Mouse (Mus musculus): ENCODE data around the gene Celf3. TPM values are rescaled to one million over a fixed set of nuclear protein-coding genes. Genes with fewer than 3 reads are reported as not detected.

The Celf3 gene
- polyA plus RNA-seq, 1 experiment: not detected

GRCm38 (mm10) chr3:94506664-94507063 is 28.6 kb downstream of the Celf3 start:
- Histone ChIP-seq H3K36me3 (ENCODE audit: control insufficient read depth, insufficient read depth, low read length, poor library complexity, severe bottlenecking) (peaks cover 14% of the 10 kb centered on the region), H3K27me3 (ENCODE audit: control insufficient read depth, insufficient read depth, low read length, poor library complexity, severe bottlenecking) (no peaks in the 10 kb centered on the region), H3K27ac (ENCODE audit: insufficient read depth, low read length) (no peak overlapping the region), H3K4me3 (ENCODE audit: low read depth, low read length) (no peak overlapping the region), H3K9ac (ENCODE audit: low read depth, poor library complexity, severe bottlenecking) (no peak overlapping the region), H3K9me3 (replicated peaks; ENCODE audit: control insufficient read depth, insufficient read depth, low read length, poor library complexity, severe bottlenecking) (no peaks in the 10 kb centered on the region), H3K4me1 (ENCODE audit: control insufficient read depth, insufficient read depth, low read length) (no peaks in the 10 kb centered on the region)
- TF ChIP-seq CTCF (IDR thresholded peaks at IDR 0.05; ENCODE audit: low read depth, low read length) (peak; percentile 29), POLR2A (IDR thresholded peaks at IDR 0.05; ENCODE audit: insufficient read depth, low read length) (no peak)

- Histone ChIP-seq H3K27ac (ENCODE audit: insufficient read depth, low read length) (no peak overlapping the region), H3K4me1 (ENCODE audit: control insufficient read depth, insufficient read depth, low read length) (no peaks in the 10 kb centered on the region), H3K27me3 (ENCODE audit: control insufficient read depth, insufficient read depth, low read length, poor library complexity, severe bottlenecking) (no peaks in the 10 kb centered on the region), H3K4me3 (ENCODE audit: low read depth, low read length) (no peak overlapping the region), H3K36me3 (ENCODE audit: control insufficient read depth, insufficient read depth, low read length, poor library complexity, severe bottlenecking) (peaks cover 20% of the 10 kb centered on the region), H3K9ac (ENCODE audit: low read depth, poor library complexity, severe bottlenecking) (no peak overlapping the region), H3K9me3 (replicated peaks; ENCODE audit: control insufficient read depth, insufficient read depth, low read length, poor library complexity, severe bottlenecking) (no peaks in the 10 kb centered on the region)
- TF ChIP-seq POLR2A (IDR thresholded peaks at IDR 0.05; ENCODE audit: insufficient read depth, low read length) (no peak), CTCF (IDR thresholded peaks at IDR 0.05; ENCODE audit: low read depth, low read length) (no peak), EP300 (IDR thresholded peaks at IDR 0.05; ENCODE audit: insufficient read depth, low read depth, low read length) (no peak)
Measured at GRCm38 (mm10) chr3:94526731-94527130, 48.6 kb downstream of the Celf3 start.

- Histone ChIP-seq H3K27ac (ENCODE audit: insufficient read depth, low read length) (no peak overlapping the region), H3K9me3 (replicated peaks; ENCODE audit: control insufficient read depth, insufficient read depth, low read length, poor library complexity, severe bottlenecking) (no peaks in the 10 kb centered on the region), H3K9ac (ENCODE audit: low read depth, poor library complexity, severe bottlenecking) (no peak overlapping the region), H3K4me3 (ENCODE audit: low read depth, low read length) (no peak overlapping the region), H3K36me3 (ENCODE audit: control insufficient read depth, insufficient read depth, low read length, poor library complexity, severe bottlenecking) (peaks cover 6% of the 10 kb centered on the region), H3K27me3 (ENCODE audit: control insufficient read depth, insufficient read depth, low read length, poor library complexity, severe bottlenecking) (no peaks in the 10 kb centered on the region), H3K4me1 (ENCODE audit: control insufficient read depth, insufficient read depth, low read length) (no peaks in the 10 kb centered on the region)
- TF ChIP-seq POLR2A (IDR thresholded peaks at IDR 0.05; ENCODE audit: insufficient read depth, low read length): no peak
- peak; percentile 32 for TF ChIP-seq CTCF (IDR thresholded peaks at IDR 0.05; ENCODE audit: low read depth, low read length)
Measured at GRCm38 (mm10) chr3:94533968-94534367, 55.9 kb downstream of the Celf3 start.

- Histone ChIP-seq H3K27me3 (ENCODE audit: control insufficient read depth, insufficient read depth, low read length, poor library complexity, severe bottlenecking) (no peaks in the 10 kb centered on the region), H3K4me3 (ENCODE audit: low read depth, low read length) (no peak overlapping the region), H3K4me1 (ENCODE audit: control insufficient read depth, insufficient read depth, low read length) (no peaks in the 10 kb centered on the region), H3K36me3 (ENCODE audit: control insufficient read depth, insufficient read depth, low read length, poor library complexity, severe bottlenecking) (no peaks in the 10 kb centered on the region; the same call in 1 of the 2 replicates), H3K9ac (ENCODE audit: low read depth, poor library complexity, severe bottlenecking) (no peak overlapping the region), H3K9me3 (replicated peaks; ENCODE audit: control insufficient read depth, insufficient read depth, low read length, poor library complexity, severe bottlenecking) (no peaks in the 10 kb centered on the region), H3K27ac (ENCODE audit: insufficient read depth, low read length) (no peak overlapping the region)
- TF ChIP-seq POLR2A (IDR thresholded peaks at IDR 0.05; ENCODE audit: insufficient read depth, low read length): no peak
- no peak for TF ChIP-seq CTCF (IDR thresholded peaks at IDR 0.05; ENCODE audit: low read depth, low read length)
- no peak for TF ChIP-seq EP300 (IDR thresholded peaks at IDR 0.05; ENCODE audit: insufficient read depth, low read depth, low read length)
Measured at GRCm38 (mm10) chr3:94537187-94537586, 59.1 kb downstream of the Celf3 start.

Other genes with a start within 250 kb of the Celf3 start
- gene Gm4778, start 214.3 kb upstream of the Celf3 start, polyA plus RNA-seq (2011; ENCODE audit: insufficient read depth, insufficient read length, low read depth, missing spikeins): not detected in 2 replicates
- gene Them4, start 168.2 kb upstream of the Celf3 start, polyA plus RNA-seq (2011; ENCODE audit: insufficient read depth, insufficient read length, low read depth, missing spikeins): 5.3 and 5.6 TPM in 2 replicates
- 0.48 and 0.90 TPM in 2 replicates for gene Them5, start 136.2 kb upstream of the Celf3 start, polyA plus RNA-seq (2011; ENCODE audit: insufficient read depth, insufficient read length, low read depth, missing spikeins)
- not detected in 2 replicates for gene C2cd4d, start 115.9 kb upstream of the Celf3 start, polyA plus RNA-seq (2011; ENCODE audit: insufficient read depth, insufficient read length, low read depth, missing spikeins)
- gene Rorc, start 105.5 kb upstream of the Celf3 start, polyA plus RNA-seq (2011; ENCODE audit: insufficient read depth, insufficient read length, low read depth, missing spikeins): 0.59 and 0.66 TPM in 2 replicates
- gene Lingo4, start 79.8 kb upstream of the Celf3 start, polyA plus RNA-seq (2011; ENCODE audit: insufficient read depth, insufficient read length, low read depth, missing spikeins): 0.33 TPM in 1 of 2 replicates, not detected in the other
- gene Tdrkh, start 65.0 kb upstream of the Celf3 start, polyA plus RNA-seq (2011; ENCODE audit: insufficient read depth, insufficient read length, low read depth, missing spikeins): 8.8 and 12.3 TPM in 2 replicates
- gene Mrpl9, start 35.0 kb upstream of the Celf3 start, polyA plus RNA-seq (2011; ENCODE audit: insufficient read depth, insufficient read length, low read depth, missing spikeins): 31.3 and 32.3 TPM in 2 replicates
- 0.56 and 0.91 TPM in 2 replicates for gene Oaz3, start 34.4 kb upstream of the Celf3 start, polyA plus RNA-seq (2011; ENCODE audit: insufficient read depth, insufficient read length, low read depth, missing spikeins)
- 2.5 TPM in 1 of 2 replicates, not detected in the other for gene Riiad1, start 2.0 kb downstream of the Celf3 start, polyA plus RNA-seq (2011; ENCODE audit: insufficient read depth, insufficient read length, low read depth, missing spikeins)
- gene Snx27, start 104.4 kb downstream of the Celf3 start, polyA plus RNA-seq (2011; ENCODE audit: insufficient read depth, insufficient read length, low read depth, missing spikeins): 53.1 and 60.2 TPM in 2 replicates
- gene Gm10972, start 164.8 kb downstream of the Celf3 start, polyA plus RNA-seq (2011; ENCODE audit: insufficient read depth, insufficient read length, low read depth, missing spikeins): not detected in 2 replicates
- gene Tuft1, start 180.6 kb downstream of the Celf3 start, polyA plus RNA-seq (2011; ENCODE audit: insufficient read depth, insufficient read length, low read depth, missing spikeins): 18.4 and 21.5 TPM in 2 replicates
- gene Selenbp2, start 215.3 kb downstream of the Celf3 start, polyA plus RNA-seq (2011; ENCODE audit: insufficient read depth, insufficient read length, low read depth, missing spikeins): 3.3 TPM in 1 of 2 replicates, not detected in the other

Data from ES-Bruce4 (cell line).